Mouse (Mus musculus): ENCODE measurements at regions not wholly inside any gene's neighbourhood (a gene's known extent, or its start where the extent isn't known, plus 50 kb on each side); places are given as distances from the start of the nearest gene placed in this dataset.

DNA sequence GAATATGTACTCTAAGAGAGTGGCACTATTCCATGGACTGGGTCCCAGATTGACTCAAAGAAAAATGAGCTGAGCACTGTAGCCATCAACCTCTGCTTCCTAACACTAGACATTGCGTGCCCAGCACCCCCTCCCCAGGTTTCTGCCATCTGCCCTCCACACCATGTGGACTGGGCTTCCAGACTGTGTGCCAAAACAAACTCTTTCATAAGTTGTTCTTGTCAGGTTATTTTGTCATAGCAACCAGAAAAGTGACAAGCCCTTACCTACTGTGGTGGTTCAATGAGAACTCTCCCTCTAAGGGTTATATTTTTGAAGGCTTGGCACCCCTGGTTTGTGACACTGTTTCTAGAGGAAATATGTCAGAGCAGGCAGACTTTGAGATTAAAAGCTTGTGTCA is 234.3 kb upstream of the Rnaseh2b start:
- 31% methylated on average over 1 of the region's 1 CpGs for WGBS
- TF ChIP-seq POLR2A (IDR thresholded peaks at IDR 0.05; ENCODE audit: extremely low read depth, insufficient read depth, low read length) (no peak), CTCF (IDR thresholded peaks at IDR 0.05; ENCODE audit: low read depth, low read length) (no peak)
- H3K27ac ChIP-seq (replicated peaks; ENCODE audit: insufficient read depth, low read depth, low read length), result no peak overlapping the region
- H3K27me3 ChIP-seq (ENCODE audit: control insufficient read depth, insufficient read depth, low read length), result no peaks in the 10 kb centered on the region
- no peaks in the 10 kb centered on the region for H3K79me2 ChIP-seq (ENCODE audit: control insufficient read depth, insufficient read depth, low read length)
- peak; percentile 77 for DNase-seq (ENCODE audit: extremely low read depth, low read depth, low spot score)
- H3K4me1 ChIP-seq (ENCODE audit: control insufficient read depth, insufficient read depth, low read length), result peaks cover 15% of the 10 kb centered on the region
- no peak overlapping the region for H3K4me3 ChIP-seq (ENCODE audit: insufficient read depth, low read depth, low read length)
- no peak overlapping the region for H3K9ac ChIP-seq (ENCODE audit: low read depth, low read length)
- H3K36me3 ChIP-seq (ENCODE audit: control insufficient read depth, insufficient read depth, low read length), result no peaks in the 10 kb centered on the region

DNA sequence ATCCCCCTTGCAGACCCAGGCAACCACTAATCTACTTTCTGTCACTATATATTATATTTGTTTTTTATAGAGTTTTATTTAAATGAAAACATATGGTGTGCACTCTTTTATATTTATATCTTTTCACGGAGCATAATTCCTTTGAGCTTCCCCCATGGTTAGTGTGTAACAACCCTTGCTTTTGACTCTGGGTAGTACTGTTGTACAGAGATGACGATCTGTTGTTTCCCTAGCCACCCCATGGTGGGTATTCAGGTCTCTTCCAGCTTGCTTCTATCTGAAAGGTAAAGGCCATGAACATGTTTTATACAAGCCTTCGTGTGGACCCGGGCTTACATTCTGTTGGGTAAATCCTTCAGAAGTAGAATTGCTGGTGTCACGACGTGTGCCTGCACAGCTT is 221.2 kb upstream of the Rnaseh2b start:
- Histone ChIP-seq H3K4me1 (ENCODE audit: control insufficient read depth, insufficient read depth, low read length) (no peaks in the 10 kb centered on the region), H3K9ac (ENCODE audit: low read depth, low read length) (no peak overlapping the region), H3K36me3 (ENCODE audit: control insufficient read depth, insufficient read depth, low read length) (no peaks in the 10 kb centered on the region), H3K4me3 (ENCODE audit: insufficient read depth, low read depth, low read length) (no peak overlapping the region), H3K27ac (replicated peaks; ENCODE audit: insufficient read depth, low read depth, low read length) (no peak overlapping the region), H3K79me2 (ENCODE audit: control insufficient read depth, insufficient read depth, low read length) (no peaks in the 10 kb centered on the region), H3K27me3 (ENCODE audit: control insufficient read depth, insufficient read depth, low read length) (no peaks in the 10 kb centered on the region)
- 93% methylated on average over 6 of the region's 6 CpGs for WGBS
- TF ChIP-seq POLR2A (IDR thresholded peaks at IDR 0.05; ENCODE audit: extremely low read depth, insufficient read depth, low read length) (no peak), CTCF (IDR thresholded peaks at IDR 0.05; ENCODE audit: low read depth, low read length) (no peak)
- DNase-seq (ENCODE audit: extremely low read depth, low read depth, low spot score), result no peak

DNA sequence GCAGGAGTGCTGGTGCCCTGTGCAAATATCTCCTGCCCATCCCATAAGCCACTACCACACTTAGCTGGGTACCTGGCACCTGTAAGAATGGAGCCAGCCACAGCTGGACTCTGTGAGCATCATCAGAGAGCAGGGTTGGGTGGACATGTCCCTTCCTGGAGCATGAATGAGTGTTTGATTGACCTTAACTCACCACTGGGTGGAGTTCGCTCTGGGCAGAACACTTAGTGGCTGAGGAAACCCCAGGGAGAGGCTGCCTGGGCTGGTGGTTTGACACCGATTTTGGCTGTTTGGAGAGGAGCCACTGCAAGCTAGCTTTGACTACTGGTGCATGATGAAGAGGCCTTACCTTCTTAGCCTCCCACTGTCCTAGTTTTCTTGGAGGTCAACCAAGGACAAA is 208.3 kb upstream of the Rnaseh2b start:
- H3K27me3 ChIP-seq (ENCODE audit: control insufficient read depth, insufficient read depth, low read length), result no peaks in the 10 kb centered on the region
- no peak overlapping the region for H3K27ac ChIP-seq (replicated peaks; ENCODE audit: insufficient read depth, low read depth, low read length)
- no peaks in the 10 kb centered on the region for H3K4me1 ChIP-seq (ENCODE audit: control insufficient read depth, insufficient read depth, low read length)
- H3K79me2 ChIP-seq (ENCODE audit: control insufficient read depth, insufficient read depth, low read length), result no peaks in the 10 kb centered on the region
- DNase-seq (ENCODE audit: extremely low read depth, low read depth, low spot score), result no peak
- WGBS, result 51% methylated on average over 2 of the region's 2 CpGs
- TF ChIP-seq CTCF (IDR thresholded peaks at IDR 0.05; ENCODE audit: low read depth, low read length) (no peak), POLR2A (IDR thresholded peaks at IDR 0.05; ENCODE audit: extremely low read depth, insufficient read depth, low read length) (no peak)
- H3K9ac ChIP-seq (ENCODE audit: low read depth, low read length), result no peak overlapping the region
- H3K4me3 ChIP-seq (ENCODE audit: insufficient read depth, low read depth, low read length), result no peak overlapping the region
- no peaks in the 10 kb centered on the region for H3K36me3 ChIP-seq (ENCODE audit: control insufficient read depth, insufficient read depth, low read length)

DNA sequence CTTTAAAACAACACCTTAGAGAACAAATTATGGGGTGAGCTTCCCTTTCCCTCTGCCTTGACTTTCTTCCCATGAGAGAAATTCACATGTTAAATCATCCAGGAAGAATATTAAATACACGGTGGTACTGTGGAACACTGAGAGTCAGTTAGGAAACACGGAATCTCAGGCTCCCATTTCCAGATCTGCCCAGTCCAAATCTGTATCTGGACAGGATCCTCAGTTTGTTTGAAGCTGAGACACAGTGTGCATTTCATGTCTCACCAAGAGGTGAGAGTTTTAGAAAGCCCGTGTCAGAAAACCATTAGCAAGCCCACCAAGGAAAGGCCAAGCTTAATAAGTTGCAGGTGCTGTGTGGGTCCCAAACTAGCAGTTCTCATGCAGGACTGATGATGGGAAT is 204.2 kb upstream of the Rnaseh2b start:
- no peaks in the 10 kb centered on the region for H3K27me3 ChIP-seq (ENCODE audit: control insufficient read depth, insufficient read depth, low read length)
- H3K79me2 ChIP-seq (ENCODE audit: control insufficient read depth, insufficient read depth, low read length), result no peaks in the 10 kb centered on the region
- DNase-seq (ENCODE audit: extremely low read depth, low read depth, low spot score), result no peak
- no peak overlapping the region for H3K27ac ChIP-seq (replicated peaks; ENCODE audit: insufficient read depth, low read depth, low read length)
- H3K4me1 ChIP-seq (ENCODE audit: control insufficient read depth, insufficient read depth, low read length), result no peaks in the 10 kb centered on the region
- 90% methylated on average over 3 of the region's 3 CpGs for WGBS
- H3K9ac ChIP-seq (ENCODE audit: low read depth, low read length), result no peak overlapping the region
- no peaks in the 10 kb centered on the region for H3K36me3 ChIP-seq (ENCODE audit: control insufficient read depth, insufficient read depth, low read length)
- H3K4me3 ChIP-seq (ENCODE audit: insufficient read depth, low read depth, low read length), result no peak overlapping the region
- TF ChIP-seq POLR2A (IDR thresholded peaks at IDR 0.05; ENCODE audit: extremely low read depth, insufficient read depth, low read length), result no peak
- no peak for TF ChIP-seq CTCF (IDR thresholded peaks at IDR 0.05; ENCODE audit: low read depth, low read length)

DNA sequence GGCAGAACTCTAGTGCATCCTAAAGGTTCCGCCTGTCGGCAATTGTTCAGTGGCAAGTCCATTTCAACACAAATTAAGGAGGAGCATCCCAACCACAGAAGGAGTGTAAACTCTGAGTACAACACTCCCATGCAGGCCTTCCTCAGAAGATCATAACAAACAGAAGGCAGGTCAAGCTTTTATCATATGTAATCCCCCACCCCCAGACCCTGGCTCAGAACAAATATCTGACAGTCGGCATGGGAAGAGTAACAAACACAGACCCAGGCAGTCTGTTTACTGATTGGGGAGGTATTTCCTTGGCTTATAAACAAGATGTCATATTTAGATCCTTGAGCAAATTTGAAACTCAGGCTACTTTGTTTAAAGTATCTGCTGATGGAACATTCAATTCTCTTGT is 174.9 kb upstream of the Rnaseh2b start:
- Histone ChIP-seq H3K79me2 (ENCODE audit: control insufficient read depth, insufficient read depth, low read length) (no peaks in the 10 kb centered on the region), H3K9ac (ENCODE audit: low read depth, low read length) (no peak overlapping the region), H3K27ac (replicated peaks; ENCODE audit: insufficient read depth, low read depth, low read length) (no peak overlapping the region), H3K27me3 (ENCODE audit: control insufficient read depth, insufficient read depth, low read length) (no peaks in the 10 kb centered on the region), H3K4me1 (ENCODE audit: control insufficient read depth, insufficient read depth, low read length) (no peaks in the 10 kb centered on the region), H3K4me3 (ENCODE audit: insufficient read depth, low read depth, low read length) (no peak overlapping the region), H3K36me3 (ENCODE audit: control insufficient read depth, insufficient read depth, low read length) (no peaks in the 10 kb centered on the region)
- no peak for DNase-seq (ENCODE audit: extremely low read depth, low read depth, low spot score)
- WGBS, result 83% methylated on average over 3 of the region's 3 CpGs
- no peak for TF ChIP-seq CTCF (IDR thresholded peaks at IDR 0.05; ENCODE audit: low read depth, low read length)
- no peak for TF ChIP-seq POLR2A (IDR thresholded peaks at IDR 0.05; ENCODE audit: extremely low read depth, insufficient read depth, low read length)

DNA sequence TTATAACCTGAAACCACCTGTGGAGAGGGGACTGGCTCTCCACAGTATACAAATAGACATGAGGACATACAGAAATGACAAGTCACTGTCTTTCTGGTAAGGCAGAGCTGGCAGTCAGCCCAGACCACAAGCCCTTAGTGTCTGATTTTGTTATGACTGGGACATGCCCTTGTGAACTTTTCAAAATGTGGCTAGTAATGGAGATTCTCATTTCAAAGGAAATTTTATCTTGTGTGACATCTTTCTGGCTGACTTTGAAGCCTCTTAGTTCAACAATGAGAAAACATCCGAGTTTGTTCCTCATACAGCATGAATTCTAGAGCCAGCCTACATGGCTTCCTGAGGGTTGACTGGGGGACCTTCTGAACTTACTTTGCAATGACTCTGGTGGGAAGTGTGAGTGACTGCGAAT is 173.8 kb upstream of the Rnaseh2b start:
- WGBS, result 37% methylated on average over 2 of the region's 2 CpGs
- Histone ChIP-seq H3K4me3 (ENCODE audit: insufficient read depth, low read depth, low read length) (no peak overlapping the region), H3K36me3 (ENCODE audit: control insufficient read depth, insufficient read depth, low read length) (no peaks in the 10 kb centered on the region), H3K79me2 (ENCODE audit: control insufficient read depth, insufficient read depth, low read length) (no peaks in the 10 kb centered on the region), H3K9ac (ENCODE audit: low read depth, low read length) (no peak overlapping the region), H3K27me3 (ENCODE audit: control insufficient read depth, insufficient read depth, low read length) (no peaks in the 10 kb centered on the region; the same call in 1 of the 2 replicates), H3K27ac (replicated peaks; ENCODE audit: insufficient read depth, low read depth, low read length) (no peak overlapping the region), H3K4me1 (ENCODE audit: control insufficient read depth, insufficient read depth, low read length) (no peaks in the 10 kb centered on the region)
- DNase-seq (ENCODE audit: extremely low read depth, low read depth, low spot score), result no peak
- TF ChIP-seq POLR2A (IDR thresholded peaks at IDR 0.05; ENCODE audit: extremely low read depth, insufficient read depth, low read length) (no peak), CTCF (IDR thresholded peaks at IDR 0.05; ENCODE audit: low read depth, low read length) (no peak)

Measured in liver, adult 2 months (tissue).